Mouse (Mus musculus): ENCODE measurements around the gene Gm6034. TPM values are rescaled to one million over a fixed set of nuclear protein-coding genes. Genes with fewer than 3 reads are reported as not detected.

The Gm6034 gene
- total and polyA plus RNA-seq, 3 experiments: 0.42 to 2.1 (median 1.1) TPM

- no peak for DNase-seq (ENCODE audit: extremely low read depth)
- H3K4me3 ChIP-seq (replicated peaks in 1 of 3; ENCODE audit: low read depth in 2 of 3, low read length in 2 of 3, poor library complexity in 1 of 3): peak overlapping the region in 2 of 3 experiments; percentile 20 to 32
- peak overlapping the region; percentile 94 for H3K27ac ChIP-seq (ENCODE audit: insufficient read depth, low read depth)
- peaks cover 8% of the 10 kb centered on the region for H3K9me3 ChIP-seq (replicated peaks; ENCODE audit: low read length)
- peaks cover 17 to 49% of the 10 kb centered on the region in 2 experiments for H3K4me1 ChIP-seq (ENCODE audit: control insufficient read depth in 1 of 2, insufficient read depth in 2 of 2)
- H3K27me3 ChIP-seq (replicated peaks): no peaks in the 10 kb centered on the region
- peaks cover 43% of the 10 kb centered on the region for H3K79me2 ChIP-seq (replicated peaks; ENCODE audit: control insufficient read depth, extremely low read depth, insufficient read depth, poor library complexity, severe bottlenecking)
- H3K4me2 ChIP-seq (ENCODE audit: insufficient read depth, low read depth, poor library complexity, severe bottlenecking): no peak overlapping the region; the same call in 1 of the 2 replicates
- in situ Hi-C loops (cut with MboI; ENCODE audit: low pct_ligation_motif_present, low pct_unique_long_range_greater_than_20kb, low sequenced_read_pairs): no loop called here
- peak overlapping the region; percentile 10; the same call in 1 of the 2 replicates for H3K9ac ChIP-seq (ENCODE audit: insufficient read depth, low read depth)
- peaks cover 5 to 41% of the 10 kb centered on the region in 2 experiments for H3K36me3 ChIP-seq (replicated peaks in 1 of 2; ENCODE audit: control insufficient read depth in 1 of 2, insufficient read depth in 1 of 2, low read length in 1 of 2)
- dilution Hi-C loops (cut with MboI; ENCODE audit: extremely low pct_ligation_motif_present, extremely low pct_unique_long_range_greater_than_20kb, low sequenced_read_pairs): no loop called here
- TF ChIP-seq KAT2A (IDR thresholded peaks at IDR 0.05; ENCODE audit: insufficient replicate concordance, low read length) (no peak), MYC (IDR thresholded peaks at IDR 0.05; ENCODE audit: low read depth, low read length) (no peak), BHLHE40 (IDR thresholded peaks at IDR 0.05; ENCODE audit: low read depth, low read length) (no peak), JUN (IDR thresholded peaks at IDR 0.05; ENCODE audit: insufficient read depth, low read depth, low read length) (no peak), CTCF (conservative IDR thresholded peaks at IDR 0.05 in 1 of 2, IDR thresholded peaks at IDR 0.05 in 1 of 2; ENCODE audit: low read depth in 2 of 2, low read length in 2 of 2) (no peak), CHD2 (IDR thresholded peaks at IDR 0.05; ENCODE audit: low read length) (no peak), MAFK (IDR thresholded peaks at IDR 0.05; ENCODE audit: insufficient replicate concordance, low read length) (no peak), GABPA (IDR thresholded peaks at IDR 0.05; ENCODE audit: insufficient replicate concordance, low read depth, low read length) (no peak), ZC3H11A (IDR thresholded peaks at IDR 0.05; ENCODE audit: low read depth, low read length) (no peak), IRF4 (IDR thresholded peaks at IDR 0.05; ENCODE audit: low read depth, low read length) (no peak)
Observed at GRCm38 (mm10) chr17:36021309-36021708, 21.5 kb upstream of the Gm6034 start.

- dilution Hi-C loops (cut with MboI; ENCODE audit: extremely low pct_ligation_motif_present, extremely low pct_unique_long_range_greater_than_20kb, low sequenced_read_pairs) (no loop called here), in situ Hi-C loops (cut with MboI; ENCODE audit: low pct_ligation_motif_present, low pct_unique_long_range_greater_than_20kb, low sequenced_read_pairs) (no loop called here)
- Histone ChIP-seq H3K27ac (ENCODE audit: insufficient read depth, low read depth) (no peak overlapping the region), H3K4me1 (ENCODE audit: control insufficient read depth in 1 of 2, insufficient read depth in 2 of 2) (peaks cover 11 to 41% of the 10 kb centered on the region in 2 experiments), H3K36me3 (replicated peaks in 1 of 2; ENCODE audit: control insufficient read depth in 1 of 2, insufficient read depth in 1 of 2, low read length in 1 of 2) (peaks cover 8 to 40% of the 10 kb centered on the region in 2 experiments), H3K4me2 (ENCODE audit: insufficient read depth, low read depth, poor library complexity, severe bottlenecking) (no peak overlapping the region), H3K79me2 (replicated peaks; ENCODE audit: control insufficient read depth, extremely low read depth, insufficient read depth, poor library complexity, severe bottlenecking) (peaks cover 36% of the 10 kb centered on the region), H3K9ac (ENCODE audit: insufficient read depth, low read depth) (no peak overlapping the region), H3K4me3 (replicated peaks in 1 of 3; ENCODE audit: low read depth in 2 of 3, low read length in 2 of 3, poor library complexity in 1 of 3) (no peak overlapping the region), H3K9me3 (replicated peaks; ENCODE audit: low read length) (peaks cover 12% of the 10 kb centered on the region), H3K27me3 (replicated peaks) (no peaks in the 10 kb centered on the region)
- TF ChIP-seq SMC3 (IDR thresholded peaks at IDR 0.05; ENCODE audit: low read depth, low read length) (no peak), IRF4 (IDR thresholded peaks at IDR 0.05; ENCODE audit: low read depth, low read length) (no peak), MEF2A (IDR thresholded peaks at IDR 0.05; ENCODE audit: borderline replicate concordance, low read depth, low read length) (no peak), ZMIZ1 (IDR thresholded peaks at IDR 0.05; ENCODE audit: low read depth, low read length) (no peak), CHD1 (IDR thresholded peaks at IDR 0.05; ENCODE audit: low read depth, low read length) (no peak), MYC (IDR thresholded peaks at IDR 0.05; ENCODE audit: low read depth, low read length) (no peak), TBP (conservative IDR thresholded peaks at IDR 0.05; ENCODE audit: low read depth, low read length) (no peak), ETS1 (conservative IDR thresholded peaks at IDR 0.05; ENCODE audit: low read depth, low read length) (no peak), NELFE (IDR thresholded peaks at IDR 0.05; ENCODE audit: low read depth, low read length) (no peak), EP300 (IDR thresholded peaks at IDR 0.05; ENCODE audit: low read length) (no peak), ELF1 (IDR thresholded peaks at IDR 0.05; ENCODE audit: low read depth, low read length) (no peak), BHLHE40 (IDR thresholded peaks at IDR 0.05; ENCODE audit: low read depth, low read length) (no peak), ZC3H11A (IDR thresholded peaks at IDR 0.05; ENCODE audit: low read depth, low read length) (no peak), MAFK (IDR thresholded peaks at IDR 0.05; ENCODE audit: insufficient replicate concordance, low read length) (no peak), E2F4 (IDR thresholded peaks at IDR 0.05; ENCODE audit: insufficient replicate concordance, low read depth, low read length) (no peak), MXI1 (IDR thresholded peaks at IDR 0.05; ENCODE audit: low read depth, low read length) (no peak), MAX (IDR thresholded peaks at IDR 0.05; ENCODE audit: low read length) (no peak), PAX5 (IDR thresholded peaks at IDR 0.05; ENCODE audit: low read length) (no peak), CTCF (conservative IDR thresholded peaks at IDR 0.05 in 1 of 2, IDR thresholded peaks at IDR 0.05 in 1 of 2; ENCODE audit: low read depth in 2 of 2, low read length in 2 of 2) (no peak), POLR2AphosphoS2 (IDR thresholded peaks at IDR 0.05; ENCODE audit: low read depth, low read length) (no peak)
- no peak for DNase-seq (ENCODE audit: extremely low read depth)
Observed at GRCm38 (mm10) chr17:36022098-36022497, 20.7 kb upstream of the Gm6034 start.
